Mouse (Mus musculus) forebrain, postnatal 0 days (tissue): ENCODE results near the gene Gabra2. TPM values are rescaled to one million over a fixed set of nuclear protein-coding genes. Genes with fewer than 3 reads are reported as not detected.

Source experiments
- ATAC-seq: fragments of 200-750 bp; cut with Nextera tagmentation; 2 replicates; pipeline ENCODE4 v1.8.0; 2017; ENCODE audit warnings: mild to moderate bottlenecking, moderate library complexity
- DNase-seq: peaks from one replicate; pipeline ENCODE4 v3.0.0-alpha.2; 2015
- H3K27ac ChIP-seq: fragments of 300-500 bp; sonication (generic); 2 replicates; pipeline ENCODE4 v1.5.1; 2014; ENCODE audit warnings: low read depth, mild to moderate bottlenecking, antibody characterized with exemption, low read length, moderate library complexity, mixed read lengths
- H3K27me3 ChIP-seq: fragments of 300-500 bp; sonication (generic); 2 replicates; pipeline ENCODE4 v1.6.1; 2014; ENCODE audit warnings: mild to moderate bottlenecking, low read length, mixed read lengths; ENCODE audit not compliant: insufficient read depth
- H3K36me3 ChIP-seq: fragments of 300-500 bp; sonication (generic); 2 replicates; pipeline ENCODE4 v1.6.1; 2014; ENCODE audit warnings: mild to moderate bottlenecking, moderate library complexity; ENCODE audit not compliant: insufficient read depth
- H3K4me1 ChIP-seq: fragments of 300-500 bp; sonication (generic); 2 replicates; pipeline ENCODE4 v1.6.1; 2014; ENCODE audit warnings: antibody characterized with exemption; ENCODE audit not compliant: insufficient read depth
- H3K4me2 ChIP-seq: fragments of 300-500 bp; sonication (generic); 2 replicates; pipeline ENCODE4 v1.6.1; 2014; ENCODE audit warnings: low read depth, mild to moderate bottlenecking, moderate library complexity
- H3K4me3 ChIP-seq: fragments of 300-500 bp; sonication (generic); 2 replicates; pipeline ENCODE4 v1.5.1; 2014; ENCODE audit warnings: low read depth, low read length, mixed read lengths
- H3K9ac ChIP-seq: fragments of 300-500 bp; sonication (generic); 2 replicates; pipeline ENCODE4 v1.6.1; 2014; ENCODE audit warnings: mild to moderate bottlenecking
- H3K9me3 ChIP-seq: fragments of 300-500 bp; sonication (generic); 2 replicates; pipeline ENCODE4 v1.6.1; 2016; ENCODE audit warnings: low read length
- CTCF ChIP-seq: sonication (generic); IDR thresholded peaks from 2 replicates; pipeline ENCODE4 v1.5.1; 2016; ENCODE audit warnings: antibody characterized with exemption, control low read depth, low read depth
- WGBS: fragments of 180-500 bp; shearing (Covaris S2); extraction: QIAGEN DNeasy Blood & Tissue Kit; methylation state at CpG from one replicate; pipeline ENCODE4 v1.1.7; 2014; 5-methylcytosine and 5-hydroxymethylcytosine counted together
- polyA plus RNA-seq: library from polyadenylated mRNA; unstranded; fragments of >200 nt; fragmentation: Nextera tagmentation; extraction: Ambion mirVana; gene quantifications from 2 replicates; pipeline ENCODE4 v1.2.1, GENCODE M21; 2015
- total RNA-seq: library from RNA; depleted of rRNA; stranded (reverse); fragments of >200 nt; gene quantifications from 2 replicates; pipeline ENCODE4 v1.2.3, GENCODE M21; 2014; rRNA removed

Gabra2 gene
- 38.9 and 46.0 TPM in 2 replicates for total RNA-seq
- polyA plus RNA-seq, result 22.9 and 97.5 TPM in 2 replicates

DNA sequence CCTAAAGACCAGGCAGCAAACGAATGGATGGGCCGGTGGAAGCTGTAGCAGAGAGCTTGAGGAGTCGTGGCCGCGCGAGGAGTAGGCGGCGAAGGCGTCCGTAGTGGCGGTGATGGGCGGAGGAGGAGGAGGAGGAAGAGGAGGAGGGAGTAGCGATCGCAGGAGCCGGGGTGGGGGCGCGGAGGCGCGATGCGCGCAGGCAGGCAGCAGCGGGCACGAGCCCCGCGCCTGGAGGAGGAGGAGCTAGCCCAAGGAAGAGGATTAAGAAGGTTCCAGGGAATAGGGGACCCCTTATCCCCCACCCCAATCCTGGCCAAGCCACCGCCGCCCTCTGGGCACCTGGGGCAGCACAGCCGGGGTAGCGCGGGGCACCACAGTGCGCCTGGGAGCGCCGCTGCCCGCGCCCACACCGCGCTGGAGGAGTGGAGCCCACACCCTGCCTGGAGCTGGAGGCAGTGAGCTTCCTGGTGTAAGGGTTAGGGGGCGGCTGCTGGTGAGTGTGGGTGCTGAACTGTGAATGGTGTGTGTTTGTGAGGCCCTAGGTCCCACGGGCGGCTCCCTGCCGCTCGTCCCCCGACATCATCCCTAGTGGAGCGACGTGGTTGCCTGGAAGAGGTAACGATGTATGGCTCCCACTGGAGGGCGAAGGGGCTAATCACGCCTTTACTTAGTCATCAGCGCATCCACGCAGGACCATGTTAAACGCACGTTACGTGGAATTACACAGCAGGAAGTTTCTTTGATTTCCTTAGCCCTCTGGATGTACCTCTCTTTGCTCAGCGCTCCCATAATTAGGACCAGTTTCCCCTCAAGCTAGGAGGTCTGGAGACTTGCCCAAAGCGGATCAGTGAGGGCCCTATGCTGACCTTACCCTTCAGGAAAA, at the start of gene Gabra2:
Gabra2 (minus strand) TSS at position 125 of the 883 bp plus-strand sequence.
- peak within 1 kb of the TSS; percentile 94 for H3K27ac ChIP-seq
- peak; percentile 74 for TF ChIP-seq CTCF
- no peaks in the 10 kb centered on the region for H3K27me3 ChIP-seq
- H3K9me3 ChIP-seq, result no peaks in the 10 kb centered on the region
- DNase-seq (peak; percentile 87), ATAC-seq (peak; percentile 89)
- under 1% methylated on average over 47 of the region's 55 CpGs for WGBS
- H3K4me3 ChIP-seq, result peak within 1 kb of the TSS; percentile 96
- peak within 1 kb of the TSS; percentile 97 for H3K9ac ChIP-seq
- H3K36me3 ChIP-seq, result no peaks in the 10 kb centered on the region
- H3K4me1 ChIP-seq, result peaks cover 4% of the 10 kb centered on the region; the same call in 1 of the 2 replicates
- H3K4me2 ChIP-seq, result peak within 1 kb of the TSS; percentile 78

DNA sequence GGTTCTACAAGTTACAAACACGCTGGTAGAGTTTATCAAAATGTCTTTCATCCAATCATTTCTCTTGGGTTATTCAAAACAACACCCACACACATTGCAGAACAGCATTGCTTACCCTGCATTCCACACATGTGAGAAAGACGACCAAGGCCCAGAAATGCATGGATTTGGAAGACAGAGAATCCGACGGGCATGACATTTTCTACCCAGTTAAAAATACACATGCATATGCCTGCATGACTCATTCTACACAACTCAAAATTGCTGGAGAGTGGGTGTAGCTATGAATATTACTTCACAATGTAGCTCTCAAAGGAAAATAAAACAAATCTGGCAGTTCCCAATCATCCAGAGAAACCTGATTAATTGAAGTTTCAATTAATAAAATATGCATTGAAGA, 41.0 kb upstream of the Gabra2 start:
- Histone ChIP-seq H3K9ac (no peak overlapping the region), H3K9me3 (no peaks in the 10 kb centered on the region), H3K4me2 (no peak overlapping the region), H3K4me1 (no peaks in the 10 kb centered on the region), H3K27me3 (no peaks in the 10 kb centered on the region), H3K36me3 (no peaks in the 10 kb centered on the region), H3K27ac (no peak overlapping the region), H3K4me3 (no peak overlapping the region)
- DNase-seq (peak; percentile 23), ATAC-seq (peak; percentile 70)
- no peak for TF ChIP-seq CTCF
- 69% methylated on average over 4 of the region's 4 CpGs for WGBS

DNA sequence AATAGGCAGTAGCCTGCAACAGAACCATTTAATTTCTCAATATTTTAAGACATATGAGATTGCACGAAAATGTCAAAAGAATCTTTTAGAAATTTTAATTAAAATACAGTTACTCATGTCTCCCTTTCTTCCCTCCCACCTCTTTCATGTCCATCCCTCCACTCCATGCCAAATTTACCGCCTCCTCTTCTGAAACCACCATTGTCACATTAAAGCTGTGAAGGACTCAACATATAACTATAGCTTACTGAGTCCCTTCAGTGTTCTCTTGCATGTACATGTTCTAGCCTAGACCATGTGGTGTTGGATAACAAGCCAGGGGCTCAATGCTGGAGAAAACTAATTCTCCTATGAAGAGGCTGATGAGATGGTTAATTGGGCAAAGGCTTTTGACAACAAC, 40.2 kb upstream of the Gabra2 start:
- 87% methylated on average over 2 of the region's 2 CpGs for WGBS
- Histone ChIP-seq H3K36me3 (no peaks in the 10 kb centered on the region), H3K9me3 (no peaks in the 10 kb centered on the region), H3K27ac (no peak overlapping the region), H3K4me2 (no peak overlapping the region), H3K4me3 (no peak overlapping the region), H3K27me3 (no peaks in the 10 kb centered on the region), H3K9ac (no peak overlapping the region), H3K4me1 (no peaks in the 10 kb centered on the region)
- ATAC-seq (no peak), DNase-seq (no peak)
- TF ChIP-seq CTCF, result no peak

DNA sequence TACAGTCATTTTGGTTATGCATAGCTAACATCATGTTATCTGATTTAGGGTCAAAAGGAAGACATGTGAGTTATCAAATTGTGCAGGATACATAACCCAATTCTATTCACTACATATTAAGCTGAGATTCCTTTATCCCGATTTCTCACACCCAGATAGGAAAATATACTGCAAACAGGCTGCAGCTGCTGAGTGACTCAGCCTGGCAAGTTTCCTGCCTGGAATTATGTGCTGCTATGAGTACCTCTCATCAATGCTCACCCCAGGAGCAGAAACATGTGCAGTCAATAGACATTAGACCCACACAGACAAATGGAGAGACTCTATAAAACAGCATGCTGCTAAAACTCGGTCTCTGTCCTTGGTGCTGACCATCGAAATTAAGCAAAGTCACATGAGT, 32.1 kb upstream of the Gabra2 start:
- H3K4me3 ChIP-seq, result no peak overlapping the region
- H3K36me3 ChIP-seq, result no peaks in the 10 kb centered on the region
- DNase-seq (peak; percentile 13), ATAC-seq (no peak)
- no peak for TF ChIP-seq CTCF
- H3K9me3 ChIP-seq, result no peaks in the 10 kb centered on the region
- H3K4me2 ChIP-seq, result no peak overlapping the region
- H3K27ac ChIP-seq, result no peak overlapping the region
- no peaks in the 10 kb centered on the region for H3K27me3 ChIP-seq
- WGBS, result 62% methylated on average over 3 of the region's 3 CpGs
- no peaks in the 10 kb centered on the region for H3K4me1 ChIP-seq
- H3K9ac ChIP-seq, result no peak overlapping the region

DNA sequence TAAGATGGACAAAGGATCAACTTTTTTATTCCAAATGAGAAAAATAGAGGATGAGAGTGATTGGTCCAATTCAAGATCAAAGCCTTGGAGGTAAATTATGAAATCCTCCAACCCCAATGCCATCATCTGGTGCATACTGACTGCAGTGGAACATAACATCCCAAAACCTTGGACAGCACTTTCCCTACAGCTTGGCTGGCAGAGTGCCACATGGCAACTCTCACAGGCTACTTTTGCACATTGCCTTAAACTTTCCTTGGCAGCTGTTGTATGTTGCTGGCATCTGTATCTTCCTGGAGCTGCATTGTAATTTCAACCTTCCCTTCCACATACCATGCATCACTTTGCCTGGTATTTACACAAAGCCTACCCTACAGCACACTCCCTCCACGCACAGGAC, 19.6 kb upstream of the Gabra2 start:
- no peaks in the 10 kb centered on the region for H3K9me3 ChIP-seq
- H3K27me3 ChIP-seq, result no peaks in the 10 kb centered on the region
- ATAC-seq, result no peak
- H3K4me1 ChIP-seq, result no peaks in the 10 kb centered on the region
- no peak for DNase-seq
- 61% methylated on average over 1 of the region's 1 CpGs for WGBS
- no peaks in the 10 kb centered on the region for H3K36me3 ChIP-seq
- H3K27ac ChIP-seq, result no peak overlapping the region
- H3K9ac ChIP-seq, result no peak overlapping the region
- no peak for TF ChIP-seq CTCF
- H3K4me3 ChIP-seq, result no peak overlapping the region
- H3K4me2 ChIP-seq, result no peak overlapping the region

DNA sequence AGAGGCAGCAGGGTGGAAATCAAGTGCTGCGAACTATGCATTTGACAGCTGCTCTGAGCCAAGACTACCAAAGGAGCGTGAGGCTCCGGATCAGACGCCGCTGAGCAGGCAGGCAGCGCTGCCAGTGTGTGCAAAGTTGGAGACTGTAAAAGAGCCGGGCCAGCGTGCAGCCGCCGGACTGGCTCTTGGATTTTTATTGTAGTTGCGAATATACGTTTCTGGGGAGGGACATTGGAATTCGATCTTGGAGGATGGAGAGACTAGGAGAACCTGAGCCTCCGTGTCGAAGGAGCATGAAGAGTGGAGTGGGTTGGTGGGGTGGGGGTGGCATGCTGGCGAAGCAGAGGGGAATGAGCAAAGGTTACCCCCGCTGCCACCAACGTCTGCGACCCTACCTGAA, 469 bp downstream of the Gabra2 start:
- WGBS, result under 1% methylated on average over 19 of the region's 19 CpGs

DNA sequence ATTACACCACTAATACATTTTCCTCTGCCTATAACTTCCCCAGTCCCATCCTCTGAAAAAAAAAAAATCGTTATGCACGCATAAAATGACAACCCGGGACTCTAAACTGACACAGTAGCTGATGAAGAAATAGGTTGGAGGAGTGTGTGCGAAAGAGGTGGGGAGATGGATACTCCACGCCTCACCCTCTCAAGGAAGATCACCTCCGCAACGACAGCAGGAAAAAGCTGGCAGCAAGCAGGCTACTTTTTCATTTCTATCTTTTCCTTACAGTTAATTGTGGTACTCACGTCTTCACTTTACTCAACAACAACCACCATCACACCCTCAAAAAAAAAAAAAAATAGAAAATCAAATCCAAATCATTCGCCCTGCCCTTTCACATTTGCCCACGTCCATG, 873 bp downstream of the Gabra2 start:
- H3K27me3 ChIP-seq, result no peaks in the 10 kb centered on the region
- H3K4me2 ChIP-seq, result peak overlapping the region; percentile 78
- 10% methylated on average over 10 of the region's 10 CpGs for WGBS
- H3K9ac ChIP-seq, result peak overlapping the region; percentile 97
- no peak for ATAC-seq
- H3K4me3 ChIP-seq, result peak overlapping the region; percentile 96
- TF ChIP-seq CTCF, result no peak
- H3K9me3 ChIP-seq, result no peaks in the 10 kb centered on the region
- H3K36me3 ChIP-seq, result no peaks in the 10 kb centered on the region
- peak overlapping the region; percentile 94 for H3K27ac ChIP-seq
- no peak for DNase-seq
- H3K4me1 ChIP-seq, result peaks cover 4% of the 10 kb centered on the region; the same call in 1 of the 2 replicates

More for the DNA sequence above, 469 bp downstream of the Gabra2 start:
- no peak for TF ChIP-seq CTCF
- Histone ChIP-seq H3K9me3 (no peaks in the 10 kb centered on the region), H3K27ac (peak overlapping the region; percentile 94), H3K4me3 (peak overlapping the region; percentile 96), H3K4me2 (peak overlapping the region; percentile 78), H3K9ac (peak overlapping the region; percentile 97), H3K27me3 (no peaks in the 10 kb centered on the region), H3K4me1 (peaks cover 4% of the 10 kb centered on the region; the same call in 1 of the 2 replicates), H3K36me3 (no peaks in the 10 kb centered on the region)
- ATAC-seq, result peak; percentile 49; the same call in 1 of the 2 replicates
- peak; percentile 74 for DNase-seq
